ENCODE assay signal across 9 mouse cellular contexts in genomic region chr17:67996097-67996768, GRCm38 (mm10). TPM values are rescaled to one million over a fixed set of nuclear protein-coding genes. Genes with fewer than 3 reads are reported as not detected.
DNase-seq lines count a peak whose midpoint lies in the region; ATAC-seq lines count a peak whose summit lies in the region.
"Had no signal": no experiment of that assay in that cellular context is flagged by ENCODE, and none has a peak within 500 bp of the region (broad histone marks: within the 10 kb centered on the region; RNA-seq: fewer than 3 reads in every experiment).

No protein-coding gene starts in this region.

- no peaks in the 10 kb centered on the region for H3K9me3 ChIP-seq in lung, embryonic 15.5 days
- no peaks in the 10 kb centered on the region for H3K9me3 ChIP-seq in embryonic facial prominence, embryonic 14.5 days (ENCODE audit: control insufficient read depth, low read length)
- H3K9me3 ChIP-seq in stomach, embryonic 16.5 days (replicated peaks; ENCODE audit: control insufficient read depth, low read length) = no peaks in the 10 kb centered on the region
- H3K9me3 ChIP-seq in midbrain, embryonic 16.5 days (replicated peaks; ENCODE audit: control insufficient read depth, low read length, poor library complexity, severe bottlenecking) = no peaks in the 10 kb centered on the region
- no peaks in the 10 kb centered on the region for H3K9me3 ChIP-seq in hindbrain, embryonic 14.5 days (ENCODE audit: control insufficient read depth, low read length)

- no peaks in the 10 kb centered on the region; the same call in 1 of the 2 replicates for H3K36me3 ChIP-seq in lung, embryonic 15.5 days
- H3K36me3 ChIP-seq in embryonic facial prominence, embryonic 14.5 days (ENCODE audit: control insufficient read depth, insufficient read depth, low read length) = no peaks in the 10 kb centered on the region
- no peaks in the 10 kb centered on the region for H3K36me3 ChIP-seq in stomach, embryonic 16.5 days (ENCODE audit: control insufficient read depth, insufficient read depth, low read length)
- H3K36me3 ChIP-seq in midbrain, embryonic 16.5 days (ENCODE audit: control insufficient read depth, insufficient read depth, low read length) = no peaks in the 10 kb centered on the region
- H3K36me3 ChIP-seq in hindbrain, embryonic 14.5 days (replicated peaks; ENCODE audit: control insufficient read depth, insufficient read depth) = no peaks in the 10 kb centered on the region

- peak overlapping the region; percentile 38 for H3K4me2 ChIP-seq in lung, embryonic 15.5 days
- H3K4me2 ChIP-seq in embryonic facial prominence, embryonic 14.5 days (ENCODE audit: low read depth, low read length) = peak overlapping the region; percentile 17; the same call in 1 of the 2 replicates
- peak overlapping the region; percentile 44 for H3K4me2 ChIP-seq in stomach, embryonic 16.5 days (ENCODE audit: low read depth, low read length)
- H3K4me2 ChIP-seq in midbrain, embryonic 16.5 days (ENCODE audit: low read length) = no peak overlapping the region
- no peak overlapping the region for H3K4me2 ChIP-seq in hindbrain, embryonic 14.5 days (replicated peaks)

- 0 out of 2 replicates have a peak overlapping the region, but pooled peaks have one; percentile 9 for H3K4me3 ChIP-seq in lung, embryonic 15.5 days
- no peak overlapping the region for H3K4me3 ChIP-seq in embryonic facial prominence, embryonic 14.5 days (ENCODE audit: low read depth, low read length)
- H3K4me3 ChIP-seq in stomach, embryonic 16.5 days (replicated peaks; ENCODE audit: low read length) = no peak overlapping the region
- H3K4me3 ChIP-seq in midbrain, embryonic 16.5 days (ENCODE audit: low read depth, low read length) = no peak overlapping the region
- H3K4me3 ChIP-seq in hindbrain, embryonic 14.5 days (replicated peaks; ENCODE audit: low read length) = no peak overlapping the region

- 5% methylated on average over 14 of the region's 14 CpGs for WGBS in lung, embryonic 15.5 days
- 11% methylated on average over 14 of the region's 14 CpGs for WGBS in embryonic facial prominence, embryonic 14.5 days
- WGBS in stomach, embryonic 16.5 days = 8% methylated on average over 14 of the region's 14 CpGs
- 14% methylated on average over 14 of the region's 14 CpGs for WGBS in midbrain, embryonic 16.5 days
- WGBS in hindbrain, embryonic 14.5 days = 23% methylated on average over 14 of the region's 14 CpGs

- ATAC-seq in lung, embryonic 15.5 days (ENCODE audit: borderline replicate concordance, extremely low read depth, low FRiP score, low TSS enrichment) = peak; percentile 87
- ATAC-seq in embryonic facial prominence, embryonic 14.5 days (ENCODE audit: low read depth) = peak; percentile 74
- ATAC-seq in stomach, embryonic 16.5 days (ENCODE audit: insufficient read depth, low FRiP score) = peak; percentile 77; the same call in 1 of the 2 replicates
- no peak for ATAC-seq in midbrain, embryonic 16.5 days
- ATAC-seq in hindbrain, embryonic 14.5 days (ENCODE audit: low FRiP score) = no peak

- peak overlapping the region; percentile 53 for H3K27ac ChIP-seq in lung, embryonic 15.5 days
- H3K27ac ChIP-seq in embryonic facial prominence, embryonic 14.5 days (replicated peaks; ENCODE audit: low read depth, low read length) = peak overlapping the region; percentile 23; the same call in 1 of the 2 replicates
- peak overlapping the region; percentile 49 for H3K27ac ChIP-seq in stomach, embryonic 16.5 days (ENCODE audit: low read length)
- no peak overlapping the region for H3K27ac ChIP-seq in midbrain, embryonic 16.5 days (ENCODE audit: low read length)
- no peak overlapping the region for H3K27ac ChIP-seq in hindbrain, embryonic 14.5 days

- H3K9ac ChIP-seq in lung, embryonic 15.5 days = no peak overlapping the region
- H3K9ac ChIP-seq in embryonic facial prominence, embryonic 14.5 days (ENCODE audit: low read depth, low read length) = no peak overlapping the region
- no peak overlapping the region for H3K9ac ChIP-seq in stomach, embryonic 16.5 days (ENCODE audit: low read length)
- no peak overlapping the region for H3K9ac ChIP-seq in midbrain, embryonic 16.5 days (ENCODE audit: low read depth, low read length)
- no peak overlapping the region for H3K9ac ChIP-seq in hindbrain, embryonic 14.5 days

- no peaks in the 10 kb centered on the region for H3K27me3 ChIP-seq in lung, embryonic 15.5 days
- no peaks in the 10 kb centered on the region for H3K27me3 ChIP-seq in embryonic facial prominence, embryonic 14.5 days (replicated peaks; ENCODE audit: control insufficient read depth, insufficient read depth, low read length)
- H3K27me3 ChIP-seq in stomach, embryonic 16.5 days (ENCODE audit: control insufficient read depth, insufficient read depth, low read length) = no peaks in the 10 kb centered on the region
- no peaks in the 10 kb centered on the region for H3K27me3 ChIP-seq in midbrain, embryonic 16.5 days (ENCODE audit: control insufficient read depth, insufficient read depth, low read depth, low read length)
- H3K27me3 ChIP-seq in hindbrain, embryonic 14.5 days (ENCODE audit: control insufficient read depth, insufficient read depth, low read length) = no peaks in the 10 kb centered on the region

- H3K4me1 ChIP-seq in lung, embryonic 15.5 days = peaks cover 34% of the 10 kb centered on the region
- H3K4me1 ChIP-seq in embryonic facial prominence, embryonic 14.5 days (ENCODE audit: control insufficient read depth, insufficient read depth, low read length) = peaks cover 38% of the 10 kb centered on the region
- H3K4me1 ChIP-seq in stomach, embryonic 16.5 days (ENCODE audit: control insufficient read depth, insufficient read depth, low read length) = peaks cover 17% of the 10 kb centered on the region
- H3K4me1 ChIP-seq in midbrain, embryonic 16.5 days (ENCODE audit: control insufficient read depth, insufficient read depth, low read length) = no peaks in the 10 kb centered on the region
- no peaks in the 10 kb centered on the region for H3K4me1 ChIP-seq in hindbrain, embryonic 14.5 days (replicated peaks; ENCODE audit: control insufficient read depth, insufficient read depth, low read length)

- DNase-seq in lung, postnatal 14 days = no peak
- DNase-seq in embryonic facial prominence, embryonic 14.5 days (ENCODE audit: low spot score) = peak; percentile 87
- peak; percentile 46 for DNase-seq in kidney, postnatal 14 days
- DNase-seq in hindbrain, embryonic 14.5 days (ENCODE audit: low spot score) = no peak
- DNase-seq in left cerebral cortex, adult 11 months (ENCODE audit: low spot score) = no peak
- DNase-seq: layer of hippocampus, adult 9-11 months had no signal

RNA-seq across cellular contexts. Expression of gene Arhgap28, which starts 7.7 kb away (rescaled TPM):
- 46.1 and 47.2 TPM in 2 replicates for polyA plus RNA-seq in lung, embryonic 15.5 days (2015; fragmentation: Nextera tagmentation; extraction: Ambion mirVana)
- polyA plus RNA-seq in embryonic facial prominence, embryonic 14.5 days (2014; fragmentation: Nextera tagmentation; extraction: Ambion mirVana) = 49.2 and 59.2 TPM in 2 replicates
- 26.1 and 26.7 TPM in 2 replicates for polyA plus RNA-seq in stomach, embryonic 16.5 days (2015; fragmentation: Nextera tagmentation; extraction: Ambion mirVana)
- polyA plus RNA-seq in midbrain, embryonic 16.5 days (2015; fragmentation: Nextera tagmentation; extraction: Ambion mirVana) = 5.0 and 5.5 TPM in 2 replicates
- polyA plus RNA-seq in hindbrain, embryonic 14.5 days (2014; fragmentation: Nextera tagmentation; extraction: Ambion mirVana) = 10.7 and 12.2 TPM in 2 replicates

Comparison
In these comparisons a context has a peak if more than half of its experiments do, and no peak if none do; other contexts are left out.
1. ATAC-seq: peak in lung, embryonic 15.5 days (single experiment), embryonic facial prominence, embryonic 14.5 days (single experiment) and stomach, embryonic 16.5 days (single experiment); none in midbrain, embryonic 16.5 days (single experiment) and hindbrain, embryonic 14.5 days (single experiment).
2. H3K27ac ChIP-seq: peak in lung, embryonic 15.5 days (single experiment), embryonic facial prominence, embryonic 14.5 days (single experiment) and stomach, embryonic 16.5 days (single experiment); none in midbrain, embryonic 16.5 days (single experiment) and hindbrain, embryonic 14.5 days (single experiment).
3. H3K4me2 ChIP-seq: peak in lung, embryonic 15.5 days (single experiment), embryonic facial prominence, embryonic 14.5 days (single experiment) and stomach, embryonic 16.5 days (single experiment); none in midbrain, embryonic 16.5 days (single experiment) and hindbrain, embryonic 14.5 days (single experiment).
4. DNase-seq: peak in embryonic facial prominence, embryonic 14.5 days (single experiment) and kidney, postnatal 14 days (single experiment); none in lung, postnatal 14 days (single experiment), hindbrain, embryonic 14.5 days (single experiment) and left cerebral cortex, adult 11 months (single experiment).